Mouse (Mus musculus) C2C12 (cell line): ENCODE results near the gene Ccl17. TPM values are rescaled to one million over a fixed set of nuclear protein-coding genes. Genes with fewer than 3 reads are reported as not detected.

Experiments used
- H3K27me3 ChIP-seq: one replicate; pipeline ENCODE4 v1.6.1; 2011; ENCODE audit not compliant: control insufficient read depth, insufficient read depth, insufficient read length
- H3K36me3 ChIP-seq: one replicate; pipeline ENCODE4 v1.6.1; 2011; ENCODE audit not compliant: control insufficient read depth, insufficient read depth
- H3K4me3 ChIP-seq: one replicate; pipeline ENCODE4 v1.5.1; 2011; ENCODE audit warnings: mild to moderate bottlenecking, control low read depth; ENCODE audit not compliant: poor library complexity, insufficient read depth, severe bottlenecking
- H3K79me2 ChIP-seq: one replicate; pipeline ENCODE4 v1.6.1; 2011; ENCODE audit not compliant: control insufficient read depth, insufficient read depth
- H3K79me3 ChIP-seq: one replicate; pipeline ENCODE4 v1.6.1; 2011; ENCODE audit warnings: low read depth, control low read depth
- H3ac ChIP-seq: one replicate; pipeline ENCODE3; 2011; ENCODE audit warnings: low read depth; ENCODE audit not compliant: control insufficient read depth, insufficient read length
- CEBPB ChIP-seq: IDR thresholded peaks from one replicate; pipeline ENCODE4 v1.6.1; 2011; ENCODE audit warnings: low read depth, mild to moderate bottlenecking, control low read depth, moderate library complexity
- CTCF ChIP-seq: IDR thresholded peaks from one replicate; pipeline ENCODE4 v1.5.1; 2011; ENCODE audit not compliant: control insufficient read depth, insufficient read depth, insufficient read length
- FOSL1 ChIP-seq: IDR thresholded peaks from one replicate; pipeline ENCODE4 v1.8.0; 2011; ENCODE audit warnings: mild to moderate bottlenecking, low read length; ENCODE audit not compliant: poor library complexity, insufficient read depth, severe bottlenecking
- MAX ChIP-seq: IDR thresholded peaks from one replicate; pipeline ENCODE4 v1.6.1; 2011; ENCODE audit warnings: mild to moderate bottlenecking, control low read depth
- MYOD1 ChIP-seq: IDR thresholded peaks from one replicate; pipeline ENCODE4 v1.6.1; 2011; ENCODE audit warnings: low read depth; ENCODE audit not compliant: control insufficient read depth, insufficient read length
- MYOG ChIP-seq: IDR thresholded peaks from one replicate; pipeline ENCODE4 v1.6.1; 2011; ENCODE audit not compliant: control insufficient read depth, insufficient read length; ENCODE audit errors: extremely low read depth
- USF1 ChIP-seq: IDR thresholded peaks from one replicate; pipeline ENCODE4 v1.6.1; 2011; ENCODE audit warnings: low read depth, mild to moderate bottlenecking, control low read depth, moderate library complexity
- long read RNA-seq, 2 experiments: library from polyadenylated mRNA; unstranded; transcript quantifications; one replicate each; pipeline ENCODE4 v2.0.0; 2019 to 2020
- polyA plus RNA-seq: library from polyadenylated mRNA; unstranded; fragments of >200 nt; fragmentation: generic; extraction: Trizol; gene quantifications from one replicate; pipeline ENCODE4 v1.2.1, GENCODE M21; 2012; ENCODE audit warnings: missing spikeins

The Ccl17 gene
- polyA plus RNA-seq = 0.55 TPM
- long read RNA-seq, experiment 1 = 0 reads
- long read RNA-seq, experiment 2 = 0 reads

DNA sequence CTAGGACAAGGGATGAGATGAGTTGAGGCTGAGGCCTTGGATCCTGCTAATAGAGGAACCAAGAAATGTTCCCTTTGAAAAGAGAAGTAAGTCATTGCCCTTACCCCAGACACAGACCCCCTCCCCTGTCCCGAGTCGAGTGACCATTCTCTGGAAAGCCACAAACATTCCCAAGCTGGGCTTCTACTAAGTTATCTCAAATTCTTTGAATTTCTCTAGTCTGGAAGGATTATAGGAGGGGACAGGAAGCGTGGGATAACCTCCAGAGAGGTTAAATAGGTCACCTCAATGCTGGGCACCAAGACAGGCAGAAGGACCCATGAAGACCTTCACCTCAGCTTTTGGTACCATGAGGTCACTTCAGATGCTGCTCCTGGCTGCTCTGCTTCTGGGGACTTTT lies at the start of gene Ccl17:
Gene Ccl17 (plus strand): TSS at position 301 of the 400 bp plus-strand sequence.
- no peaks in the 10 kb centered on the region for H3K79me3 ChIP-seq
- H3K79me2 ChIP-seq = no peaks in the 10 kb centered on the region
- TF ChIP-seq MAX = no peak
- no peak for TF ChIP-seq MYOD1
- TF ChIP-seq USF1 = no peak
- TF ChIP-seq CEBPB = no peak
- no peak for TF ChIP-seq CTCF
- TF ChIP-seq MYOG = no peak
- no peak for TF ChIP-seq FOSL1
- no peaks in the 10 kb centered on the region for H3K27me3 ChIP-seq
- no peaks in the 10 kb centered on the region for H3K36me3 ChIP-seq
- H3K4me3 ChIP-seq = no peak within 1 kb of the TSS
- no peak within 1 kb of the TSS for H3ac ChIP-seq

GRCm38 (mm10) chr8:94767035-94767434 lies 43.2 kb upstream of the Ccl17 start:
- peak; percentile 18 for TF ChIP-seq MYOD1
- TF ChIP-seq USF1 = no peak
- Histone ChIP-seq H3K79me2 (no peaks in the 10 kb centered on the region), H3K4me3 (no peak overlapping the region), H3K36me3 (no peaks in the 10 kb centered on the region), H3K27me3 (no peaks in the 10 kb centered on the region), H3K79me3 (no peaks in the 10 kb centered on the region), H3ac (no peak overlapping the region)

DNA sequence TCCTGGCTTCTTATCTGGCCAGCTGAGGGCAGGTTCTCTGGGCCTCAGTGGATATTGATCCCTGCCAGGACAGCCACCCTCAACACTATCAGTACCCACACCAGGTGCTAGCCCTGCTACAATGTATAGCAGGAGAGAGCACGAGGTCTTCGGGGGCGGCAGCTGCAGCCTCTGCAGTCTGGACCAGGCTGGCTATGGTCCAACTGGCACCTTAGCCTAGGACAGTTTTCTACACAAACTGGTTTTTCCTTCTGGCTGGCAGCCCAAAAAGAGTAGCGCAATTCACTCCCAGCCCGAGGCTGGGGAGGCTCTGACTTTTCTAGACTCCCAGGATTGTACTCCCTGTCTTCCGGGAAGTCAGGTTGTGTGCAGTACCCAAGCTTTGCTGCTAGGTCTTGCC lies 39.3 kb upstream of the Ccl17 start:
- H3K79me2 ChIP-seq = peaks cover 33% of the 10 kb centered on the region
- no peak overlapping the region for H3ac ChIP-seq
- peaks cover 3% of the 10 kb centered on the region for H3K79me3 ChIP-seq
- no peaks in the 10 kb centered on the region for H3K27me3 ChIP-seq
- H3K4me3 ChIP-seq = no peak overlapping the region
- no peaks in the 10 kb centered on the region for H3K36me3 ChIP-seq
- TF ChIP-seq USF1 = no peak

DNA sequence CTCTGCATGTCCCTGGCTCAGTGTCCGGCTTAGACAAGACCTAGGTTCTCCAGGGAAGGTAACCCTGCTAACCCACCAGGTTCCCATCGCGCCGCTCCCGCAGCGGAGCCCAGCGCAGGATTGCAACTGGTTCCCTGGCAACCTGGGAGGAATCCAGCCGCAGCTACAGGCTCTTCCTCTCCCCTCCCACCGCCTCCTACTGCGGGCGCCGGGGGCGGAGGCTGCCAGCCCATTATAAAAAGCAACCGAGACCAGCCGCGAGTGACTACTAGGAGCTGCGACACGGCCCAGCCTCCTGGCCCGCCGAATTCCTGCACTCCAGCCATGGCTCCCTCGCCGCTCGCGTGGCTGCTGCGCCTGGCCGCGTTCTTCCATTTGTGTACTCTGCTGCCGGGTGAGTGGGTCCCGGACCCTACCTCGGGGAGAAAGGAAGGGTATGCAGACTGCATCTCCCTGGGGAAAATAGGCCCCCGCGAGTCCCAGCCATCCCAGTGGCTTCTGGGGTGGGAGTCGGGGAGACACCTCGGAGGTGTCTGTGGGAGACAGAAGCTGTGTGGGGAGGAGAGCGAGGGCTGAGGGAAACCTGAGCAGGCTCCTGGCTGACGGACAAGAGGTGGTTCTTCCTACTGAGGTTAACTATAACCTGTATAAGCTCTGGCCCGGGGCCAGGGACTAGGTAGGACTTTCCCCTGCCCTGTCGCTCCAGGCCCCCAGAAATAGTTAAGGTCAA lies 38.1 kb upstream of the Ccl17 start, which contains the start of gene Cx3cl1:
Gene Cx3cl1 (plus strand): TSS at position 69 of the 730 bp plus-strand sequence.
- peak; percentile 21 for TF ChIP-seq MAX
- no peak for TF ChIP-seq FOSL1
- TF ChIP-seq MYOG = no peak
- no peak for TF ChIP-seq USF1
- TF ChIP-seq CEBPB = no peak
- no peak for TF ChIP-seq MYOD1
- H3K27me3 ChIP-seq = no peaks in the 10 kb centered on the region
- peaks cover 36% of the 10 kb centered on the region for H3K79me2 ChIP-seq
- peak within 1 kb of the TSS; percentile 40 for H3K4me3 ChIP-seq
- no peaks in the 10 kb centered on the region for H3K36me3 ChIP-seq
- H3K79me3 ChIP-seq = peaks cover 3% of the 10 kb centered on the region
- H3ac ChIP-seq = peak within 1 kb of the TSS; percentile 70

GRCm38 (mm10) chr8:94773048-94773447 lies 37.2 kb upstream of the Ccl17 start:
- Histone ChIP-seq H3K79me2 (peaks cover 40% of the 10 kb centered on the region), H3K4me3 (peak overlapping the region; percentile 40)

DNA sequence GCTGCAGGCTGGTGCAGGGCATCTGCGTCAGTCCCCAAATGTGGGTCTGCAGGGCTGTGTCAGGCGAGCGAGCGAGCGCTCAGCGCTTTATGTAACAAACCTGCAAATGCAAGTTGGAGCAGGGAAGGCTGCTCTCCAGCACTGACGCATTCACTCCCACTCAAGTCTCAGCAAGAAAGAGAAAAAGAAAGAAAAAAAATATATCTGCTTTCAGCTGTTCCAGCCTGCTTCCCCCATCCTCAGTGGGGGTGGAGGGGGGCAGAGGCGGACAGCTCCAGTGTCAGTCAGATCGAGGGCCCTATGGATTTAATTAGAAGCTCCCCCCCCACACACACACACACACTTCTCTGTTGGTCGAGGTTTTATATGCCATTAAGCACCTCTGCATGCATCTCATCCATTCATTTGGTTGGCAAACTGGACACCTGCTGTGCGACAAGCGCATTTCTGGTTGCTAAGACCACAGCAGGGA lies 36.5 kb upstream of the Ccl17 start:
- Histone ChIP-seq H3K36me3 (no peaks in the 10 kb centered on the region), H3K4me3 (no peak overlapping the region), H3K79me3 (peaks cover 5% of the 10 kb centered on the region), H3K79me2 (peaks cover 40% of the 10 kb centered on the region), H3ac (no peak overlapping the region), H3K27me3 (no peaks in the 10 kb centered on the region)
- TF ChIP-seq MYOD1 = no peak
- TF ChIP-seq MYOG = no peak
- TF ChIP-seq CEBPB = no peak
- TF ChIP-seq USF1 = no peak
- TF ChIP-seq FOSL1 = no peak
- no peak for TF ChIP-seq CTCF
- TF ChIP-seq MAX = no peak

More at GRCm38 (mm10) chr8:94773048-94773447, 37.2 kb upstream of the Ccl17 start:
- TF ChIP-seq FOSL1 = no peak
- TF ChIP-seq MAX = no peak
- no peak for TF ChIP-seq MYOG
- H3ac ChIP-seq = no peak overlapping the region
- H3K36me3 ChIP-seq = no peaks in the 10 kb centered on the region
- H3K27me3 ChIP-seq = no peaks in the 10 kb centered on the region
- peaks cover 5% of the 10 kb centered on the region for H3K79me3 ChIP-seq
